Mouse (Mus musculus) ES-Bruce4 (cell line): ENCODE data around the gene Mxra8.

Experiments
- CTCF ChIP-seq: IDR thresholded peaks from one replicate; pipeline ENCODE4 v1.8.1; 2011; ENCODE audit warnings: low read depth, low read length
- POLR2A ChIP-seq: IDR thresholded peaks from one replicate; pipeline ENCODE4 v1.8.1; 2011; ENCODE audit warnings: low read length; ENCODE audit not compliant: insufficient read depth

- TF ChIP-seq CTCF: no peak
- TF ChIP-seq POLR2A: no peak
Measured at GRCm38 (mm10) chr4:155891011-155891471, 51.6 kb downstream of the Mxra8 start.
